Mouse (Mus musculus) lung, postnatal 10 days (tissue): ENCODE results near the gene Rdh16f1.
A peak's percentile ranks its signal among the peaks of the same experiment; 100 is the strongest.

ENCODE experiments used
- DNase-seq: peaks from one replicate; pipeline ENCODE4 v3.0.0; 2021

Gene Rdh16f1

GRCm38 (mm10) chr10:127759181-127760110, at the start of gene Rdh16f1, which contains the start of gene Rdh1:
Gene Rdh16f1 (plus strand): TSS chr10:127759787.
Gene Rdh1 (plus strand): TSS chr10:127759721.
- DNase-seq, result no peak

GRCm38 (mm10) chr10:127710331-127710730, 49.3 kb upstream of the Rdh16f1 start:
- no peak for DNase-seq

GRCm38 (mm10) chr10:127712736-127713135, 46.9 kb upstream of the Rdh16f1 start:
- no peak for DNase-seq

- no peak for DNase-seq
Observed at GRCm38 (mm10) chr10:127721671-127722418, 37.7 kb upstream of the Rdh16f1 start.

- DNase-seq, result no peak
Observed at GRCm38 (mm10) chr10:127724178-127724577, 35.4 kb upstream of the Rdh16f1 start, which contains the start of gene Tac2. Gene Tac2 (plus strand): TSS chr10:127724478.

GRCm38 (mm10) chr10:127725136-127725535, 34.5 kb upstream of the Rdh16f1 start:
- no peak for DNase-seq

GRCm38 (mm10) chr10:127728437-127728836, 31.1 kb upstream of the Rdh16f1 start:
- no peak for DNase-seq

GRCm38 (mm10) chr10:127730285-127730932, 29.2 kb upstream of the Rdh16f1 start:
- DNase-seq, result no peak

GRCm38 (mm10) chr10:127730933-127731310, 28.7 kb upstream of the Rdh16f1 start:
- no peak for DNase-seq

- DNase-seq, result no peak
Observed at GRCm38 (mm10) chr10:127731397-127731796, 28.2 kb upstream of the Rdh16f1 start.

GRCm38 (mm10) chr10:127734434-127734833, 25.2 kb upstream of the Rdh16f1 start:
- peak; percentile 55 for DNase-seq

GRCm38 (mm10) chr10:127736266-127736665, 23.3 kb upstream of the Rdh16f1 start:
- no peak for DNase-seq

GRCm38 (mm10) chr10:127736916-127737315, 22.7 kb upstream of the Rdh16f1 start:
- DNase-seq, result no peak

GRCm38 (mm10) chr10:127737552-127737951, 22.0 kb upstream of the Rdh16f1 start:
- DNase-seq, result no peak

- peak; percentile 59 for DNase-seq
Observed at GRCm38 (mm10) chr10:127738151-127738882, 21.3 kb upstream of the Rdh16f1 start.

GRCm38 (mm10) chr10:127739083-127739660, 20.4 kb upstream of the Rdh16f1 start, which contains the start of gene Zbtb39:
Gene Zbtb39 (plus strand): TSS chr10:127739538.
- DNase-seq, result peak; percentile 85

- DNase-seq, result peak; percentile 40
Observed at GRCm38 (mm10) chr10:127739661-127740161, 19.9 kb upstream of the Rdh16f1 start.

- DNase-seq, result peak; percentile 68
Observed at GRCm38 (mm10) chr10:127744661-127745060, 14.9 kb upstream of the Rdh16f1 start.

- DNase-seq, result no peak
Observed at GRCm38 (mm10) chr10:127745886-127746285, 13.7 kb upstream of the Rdh16f1 start.

- DNase-seq, result no peak
Observed at GRCm38 (mm10) chr10:127747254-127747653, 12.3 kb upstream of the Rdh16f1 start.

- DNase-seq, result peak; percentile 63
Observed at GRCm38 (mm10) chr10:127748847-127749612, 10.6 kb upstream of the Rdh16f1 start.
